Mouse (Mus musculus): ENCODE data around the gene Esr1. TPM values are rescaled to one million over a fixed set of nuclear protein-coding genes. Genes with fewer than 3 reads are reported as not detected.
"Not testable (repeated sequence)": the region's sequence is repeated elsewhere in the genome, so short reads cannot be mapped to it uniquely, and the experiment has no call there.

Gene Esr1
- polyA plus RNA-seq, 1 experiment from 2014 or later: 0.26 TPM

DNA sequence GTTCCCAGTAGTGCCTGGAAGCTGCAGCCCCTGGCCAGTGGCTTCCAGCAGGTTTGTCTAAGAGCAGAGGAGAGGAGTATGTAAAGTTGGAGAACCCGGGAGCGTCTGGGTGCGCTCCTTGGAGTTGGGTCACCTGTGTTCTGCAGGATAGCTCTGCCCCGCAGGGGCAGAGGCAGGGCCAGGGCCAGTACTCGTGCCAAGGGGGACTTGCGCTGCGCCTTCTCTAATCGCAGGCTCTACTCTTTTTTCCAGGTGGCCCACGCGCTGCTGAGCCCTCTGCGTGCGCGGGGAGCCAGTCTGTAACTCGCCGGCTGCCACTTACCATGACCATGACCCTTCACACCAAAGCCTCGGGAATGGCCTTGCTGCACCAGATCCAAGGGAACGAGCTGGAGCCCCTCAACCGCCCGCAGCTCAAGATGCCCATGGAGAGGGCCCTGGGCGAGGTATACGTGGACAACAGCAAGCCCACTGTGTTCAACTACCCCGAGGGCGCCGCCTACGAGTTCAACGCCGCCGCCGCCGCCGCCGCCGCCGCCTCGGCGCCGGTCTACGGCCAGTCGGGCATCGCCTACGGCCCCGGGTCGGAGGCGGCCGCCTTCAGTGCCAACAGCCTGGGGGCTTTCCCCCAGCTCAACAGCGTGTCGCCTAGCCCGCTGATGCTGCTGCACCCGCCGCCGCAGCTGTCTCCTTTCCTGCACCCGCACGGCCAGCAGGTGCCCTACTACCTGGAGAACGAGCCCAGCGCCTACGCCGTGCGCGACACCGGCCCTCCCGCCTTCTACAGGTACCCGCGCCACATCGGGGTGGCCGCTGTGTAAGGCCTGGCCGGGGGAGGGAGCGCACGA is 100.9 kb downstream of the Esr1 start:
- Histone ChIP-seq H3K36me3 (no peaks in the 10 kb centered on the region), H3K27ac (no peak overlapping the region), H3K4me1 (peaks cover 17% of the 10 kb centered on the region), H3K9ac (0 out of 2 replicates have a peak overlapping the region, but pooled peaks have one; percentile 29), H3K9me3 (no peaks in the 10 kb centered on the region), H3K27me3 (peaks cover 53% of the 10 kb centered on the region), H3K4me2 (peak overlapping the region; percentile 79), H3K4me3 (peak overlapping the region; percentile 40)
- WGBS: 1% methylated on average over 68 of the region's 68 CpGs
- peak; percentile 55; the same call in 1 of the 2 replicates for ATAC-seq (ENCODE audit: borderline replicate concordance, extremely low read depth, low FRiP score, low TSS enrichment)

DNA sequence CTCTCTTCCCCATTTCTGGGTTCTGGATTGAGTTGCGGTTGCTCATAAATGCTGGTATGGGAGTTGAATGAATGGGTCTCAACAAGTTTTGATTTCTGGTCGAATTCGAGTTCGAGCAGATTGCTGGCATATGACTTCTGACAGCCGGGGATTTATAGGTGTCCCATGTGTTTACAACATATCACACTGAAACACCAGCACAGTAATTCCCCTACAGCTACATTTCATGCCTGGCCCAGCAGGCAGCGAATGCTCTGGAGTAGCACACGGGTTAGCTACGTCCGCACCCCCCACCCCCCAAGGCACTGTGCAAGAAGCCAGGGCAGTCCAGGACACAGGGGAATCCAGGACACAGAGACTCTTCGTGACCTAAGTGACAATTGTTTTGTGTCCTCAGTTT is 102.0 kb downstream of the Esr1 start:
- no peaks in the 10 kb centered on the region for H3K9me3 ChIP-seq
- H3K36me3 ChIP-seq: no peaks in the 10 kb centered on the region
- no peak overlapping the region for H3K4me3 ChIP-seq
- H3K4me2 ChIP-seq: no peak overlapping the region
- peaks cover 17% of the 10 kb centered on the region for H3K4me1 ChIP-seq
- H3K9ac ChIP-seq: no peak overlapping the region
- 73% methylated on average over 10 of the region's 10 CpGs for WGBS
- no peak overlapping the region for H3K27ac ChIP-seq
- H3K27me3 ChIP-seq: peaks cover 51% of the 10 kb centered on the region
- ATAC-seq (ENCODE audit: borderline replicate concordance, extremely low read depth, low FRiP score, low TSS enrichment): no peak

DNA sequence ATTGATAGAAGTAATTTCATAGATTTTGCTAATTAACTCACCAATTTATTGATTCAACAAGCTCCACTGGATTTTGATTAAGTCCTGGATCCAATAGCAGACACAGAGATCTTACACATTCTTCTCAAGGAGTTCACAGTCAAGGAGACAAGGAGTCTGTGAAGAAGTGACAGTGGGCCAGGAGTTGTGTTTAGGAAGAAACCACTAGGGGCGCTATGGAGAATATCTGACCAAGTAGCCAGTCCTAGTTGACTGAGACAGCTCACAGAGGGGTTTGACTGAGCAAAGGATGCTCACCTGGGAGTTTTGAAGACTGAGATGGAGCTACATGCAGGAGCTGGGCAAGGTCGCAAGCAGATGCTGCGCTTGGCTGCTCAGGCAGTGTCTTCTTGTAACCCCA is 113.5 kb downstream of the Esr1 start:
- H3K9me3 ChIP-seq: no peaks in the 10 kb centered on the region
- no peaks in the 10 kb centered on the region for H3K36me3 ChIP-seq
- no peaks in the 10 kb centered on the region for H3K4me1 ChIP-seq
- no peak overlapping the region for H3K4me3 ChIP-seq
- ATAC-seq (ENCODE audit: borderline replicate concordance, extremely low read depth, low FRiP score, low TSS enrichment): no peak
- no peak overlapping the region for H3K9ac ChIP-seq
- H3K27ac ChIP-seq: no peak overlapping the region
- no peak overlapping the region for H3K4me2 ChIP-seq
- WGBS: 50% methylated on average over 3 of the region's 3 CpGs
- no peaks in the 10 kb centered on the region for H3K27me3 ChIP-seq

DNA sequence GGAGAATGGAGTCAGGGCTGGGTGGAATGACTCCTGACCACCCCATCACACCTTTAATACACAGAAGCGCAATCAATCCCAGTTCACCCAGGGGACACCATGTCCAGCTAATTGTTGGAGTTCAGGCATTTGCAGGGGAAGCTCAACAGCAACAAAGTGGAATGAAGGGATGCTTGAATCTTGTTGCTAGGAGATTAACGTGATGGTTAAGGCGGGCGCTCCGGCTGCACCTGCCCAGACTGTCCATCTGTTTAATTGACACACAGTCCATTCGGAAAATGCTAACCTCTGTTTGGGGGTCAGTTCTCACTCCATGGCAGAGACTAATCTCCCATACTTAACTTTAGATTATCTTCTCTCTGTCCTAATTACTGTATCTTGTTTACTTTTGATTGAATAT is 114.7 kb downstream of the Esr1 start:
- Histone ChIP-seq H3K9ac (no peak overlapping the region), H3K4me3 (no peak overlapping the region), H3K27me3 (no peaks in the 10 kb centered on the region), H3K36me3 (no peaks in the 10 kb centered on the region), H3K9me3 (no peaks in the 10 kb centered on the region), H3K27ac (no peak overlapping the region), H3K4me2 (no peak overlapping the region), H3K4me1 (no peaks in the 10 kb centered on the region)
- no peak for ATAC-seq (ENCODE audit: borderline replicate concordance, extremely low read depth, low FRiP score, low TSS enrichment)
- 74% methylated on average over 6 of the region's 6 CpGs for WGBS

DNA sequence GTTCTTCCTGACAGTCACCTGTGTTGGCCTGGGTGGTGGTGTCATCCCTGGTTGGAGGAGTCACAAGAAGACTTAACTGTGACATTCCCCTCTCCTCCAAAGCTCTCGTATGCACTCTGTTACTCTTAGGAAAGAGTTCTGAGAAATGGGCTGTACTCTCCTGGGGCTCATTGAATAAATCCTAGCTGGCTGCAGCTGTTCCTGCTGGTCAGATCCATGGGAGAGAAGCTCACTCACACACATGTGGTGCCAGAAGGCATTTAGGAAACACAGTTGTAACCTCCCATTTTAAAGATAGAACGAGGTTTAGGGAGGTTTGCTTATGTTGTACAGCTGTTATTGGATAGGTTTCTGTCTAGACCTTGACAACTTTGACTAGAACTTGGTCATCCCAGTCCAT is 120.9 kb downstream of the Esr1 start:
- Histone ChIP-seq H3K4me3 (no peak overlapping the region), H3K9me3 (no peaks in the 10 kb centered on the region), H3K27ac (no peak overlapping the region), H3K4me2 (no peak overlapping the region), H3K27me3 (no peaks in the 10 kb centered on the region), H3K9ac (no peak overlapping the region), H3K36me3 (no peaks in the 10 kb centered on the region), H3K4me1 (no peaks in the 10 kb centered on the region)
- no peak for ATAC-seq (ENCODE audit: borderline replicate concordance, extremely low read depth, low FRiP score, low TSS enrichment)
- WGBS: 45% methylated on average over 2 of the region's 2 CpGs

DNA sequence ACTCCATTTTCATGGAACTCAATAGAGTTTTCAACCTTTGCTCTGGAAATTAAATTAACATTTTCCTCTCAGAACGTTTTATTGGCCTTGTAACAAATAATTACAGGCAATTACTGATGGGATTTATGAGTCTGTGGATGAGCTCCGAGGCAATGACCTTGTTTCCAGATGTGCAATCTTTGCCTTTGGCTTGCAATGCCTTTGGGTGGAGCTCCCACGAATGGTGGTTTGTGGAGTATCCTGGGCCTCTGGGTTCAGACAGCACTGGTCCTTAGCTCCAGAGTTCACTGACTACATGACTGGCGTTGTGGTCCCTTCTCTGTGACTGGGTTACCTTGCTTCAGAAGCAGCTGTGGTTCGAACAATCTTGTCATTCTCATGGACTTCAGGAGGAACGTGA is 122.6 kb downstream of the Esr1 start:
- H3K4me2 ChIP-seq: no peak overlapping the region
- H3K4me3 ChIP-seq: no peak overlapping the region
- no peaks in the 10 kb centered on the region for H3K9me3 ChIP-seq
- no peak overlapping the region for H3K9ac ChIP-seq
- ATAC-seq (ENCODE audit: borderline replicate concordance, extremely low read depth, low FRiP score, low TSS enrichment): no peak
- no peaks in the 10 kb centered on the region for H3K36me3 ChIP-seq
- no peaks in the 10 kb centered on the region for H3K4me1 ChIP-seq
- no peaks in the 10 kb centered on the region for H3K27me3 ChIP-seq
- 69% methylated on average over 6 of the region's 6 CpGs for WGBS
- H3K27ac ChIP-seq: no peak overlapping the region

DNA sequence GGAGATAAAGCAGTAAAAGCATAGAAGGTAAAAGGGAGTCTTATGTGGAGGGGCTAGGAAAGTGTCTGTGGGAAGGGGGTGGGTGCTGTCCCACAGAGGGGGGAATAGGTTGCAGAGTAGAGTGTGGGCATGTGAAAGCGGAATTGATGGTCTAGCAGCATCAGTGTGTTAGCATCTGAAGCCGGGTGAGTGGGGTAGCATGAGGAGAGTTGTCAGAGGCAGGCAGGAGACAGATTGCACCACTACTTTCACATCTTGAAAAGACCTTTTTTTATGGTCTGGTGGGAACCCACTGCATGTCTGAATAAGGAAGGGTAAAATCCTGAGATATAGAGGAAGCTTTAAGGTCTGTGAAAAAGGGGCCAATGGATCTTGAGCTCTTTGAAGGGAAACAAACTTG is 123.5 kb downstream of the Esr1 start:
- no peaks in the 10 kb centered on the region for H3K27me3 ChIP-seq
- no peak overlapping the region for H3K4me2 ChIP-seq
- H3K4me1 ChIP-seq: no peaks in the 10 kb centered on the region
- no peak overlapping the region for H3K4me3 ChIP-seq
- no peaks in the 10 kb centered on the region for H3K9me3 ChIP-seq
- no peak overlapping the region for H3K9ac ChIP-seq
- no peak overlapping the region for H3K27ac ChIP-seq
- 88% methylated on average over 2 of the region's 2 CpGs for WGBS
- no peaks in the 10 kb centered on the region for H3K36me3 ChIP-seq
- ATAC-seq (ENCODE audit: borderline replicate concordance, extremely low read depth, low FRiP score, low TSS enrichment): no peak

DNA sequence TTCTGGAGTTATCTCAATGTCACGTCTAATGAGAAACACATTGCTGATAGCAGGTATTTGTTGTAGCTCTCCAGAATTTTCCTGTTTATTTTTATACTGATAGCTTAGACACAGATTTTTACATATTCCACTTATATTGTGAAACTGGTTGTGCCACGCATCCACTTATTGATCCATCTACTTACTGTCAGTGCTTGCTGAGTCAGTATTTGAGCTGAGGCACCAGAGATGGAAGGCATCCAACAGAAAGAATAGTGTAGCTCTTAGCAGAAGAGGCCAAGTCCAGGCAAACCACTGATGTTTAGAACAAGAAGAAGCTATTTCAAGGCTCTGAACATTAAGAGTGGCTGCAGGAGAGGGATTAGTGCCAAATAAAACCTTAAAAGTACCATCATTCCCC is 126.9 kb downstream of the Esr1 start:
- Histone ChIP-seq H3K4me2 (no peak overlapping the region), H3K27ac (no peak overlapping the region), H3K9me3 (no peaks in the 10 kb centered on the region), H3K27me3 (no peaks in the 10 kb centered on the region), H3K9ac (no peak overlapping the region), H3K4me3 (no peak overlapping the region), H3K36me3 (no peaks in the 10 kb centered on the region), H3K4me1 (no peaks in the 10 kb centered on the region)
- 74% methylated on average over 2 of the region's 2 CpGs for WGBS
- ATAC-seq (ENCODE audit: borderline replicate concordance, extremely low read depth, low FRiP score, low TSS enrichment): no peak

DNA sequence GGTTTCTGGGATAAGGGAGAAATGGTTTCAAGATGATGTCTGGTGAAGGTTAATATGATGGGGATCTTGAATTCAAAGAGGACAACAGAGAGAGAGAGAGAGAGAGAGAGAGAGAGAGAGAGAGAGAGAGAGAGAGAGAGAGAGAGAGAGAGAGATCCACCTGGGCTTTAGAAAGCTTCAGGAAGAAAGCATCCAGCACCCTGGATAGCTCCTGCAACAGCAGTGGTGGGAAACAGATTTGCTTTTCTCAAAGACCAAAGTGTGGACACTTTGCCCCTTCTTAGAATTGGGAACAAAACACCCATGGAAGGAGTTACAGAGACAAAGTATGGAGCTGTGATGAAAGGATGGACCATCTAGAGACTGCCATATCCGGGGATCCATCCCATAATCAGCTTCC is 139.7 kb downstream of the Esr1 start:
- not testable (repeated sequence) for H3K9ac ChIP-seq; H3K27me3 ChIP-seq; H3K27ac ChIP-seq; ATAC-seq (ENCODE audit: borderline replicate concordance, extremely low read depth, low FRiP score, low TSS enrichment); H3K4me1 ChIP-seq; H3K4me3 ChIP-seq; H3K36me3 ChIP-seq; H3K9me3 ChIP-seq; H3K4me2 ChIP-seq
- WGBS: 31% methylated on average over 1 of the region's 1 CpGs

DNA sequence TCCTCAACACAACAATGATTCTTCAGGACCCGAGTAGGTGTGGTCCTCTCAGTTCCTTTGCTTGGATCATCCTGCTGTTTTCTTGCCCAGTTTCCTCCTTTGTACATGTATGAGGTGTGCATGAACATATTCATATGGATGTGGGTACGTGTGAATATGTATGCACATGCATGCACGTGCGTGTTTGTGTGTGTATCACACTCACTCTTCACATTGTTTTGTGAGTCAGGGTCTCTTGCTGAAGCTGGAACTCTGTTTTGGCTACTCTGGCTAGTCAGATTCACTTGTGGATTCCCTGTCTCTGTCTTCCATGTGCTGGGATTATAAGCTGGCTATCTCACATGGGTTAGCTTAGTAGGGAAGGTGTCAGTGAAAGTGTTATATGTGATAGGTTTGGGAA is 141.6 kb downstream of the Esr1 start:
- no peaks in the 10 kb centered on the region for H3K4me1 ChIP-seq
- no peaks in the 10 kb centered on the region for H3K36me3 ChIP-seq
- no peak overlapping the region for H3K4me2 ChIP-seq
- no peak overlapping the region for H3K4me3 ChIP-seq
- no peaks in the 10 kb centered on the region for H3K9me3 ChIP-seq
- ATAC-seq (ENCODE audit: borderline replicate concordance, extremely low read depth, low FRiP score, low TSS enrichment): no peak
- 71% methylated on average over 4 of the region's 4 CpGs for WGBS
- no peaks in the 10 kb centered on the region for H3K27me3 ChIP-seq
- no peak overlapping the region for H3K9ac ChIP-seq
- no peak overlapping the region for H3K27ac ChIP-seq

DNA sequence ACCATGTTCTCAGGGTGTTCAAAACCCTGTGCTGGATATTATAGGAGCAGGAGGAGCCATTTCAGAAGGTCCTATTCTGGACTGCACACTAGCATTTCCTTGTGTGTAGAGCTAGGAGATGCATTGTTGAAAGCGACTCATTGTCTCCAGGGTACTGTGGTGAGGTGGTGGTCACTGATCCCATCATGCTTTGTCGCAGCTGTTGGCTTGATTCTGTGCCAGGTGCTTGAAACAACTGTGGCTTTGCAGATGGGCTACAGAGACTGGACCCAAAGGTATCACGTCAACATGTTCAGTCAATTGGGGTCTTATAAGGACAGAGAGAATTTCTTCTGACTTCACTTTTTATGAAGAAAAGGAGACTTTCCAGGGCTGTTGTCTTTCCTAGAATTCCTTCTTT is 164.1 kb downstream of the Esr1 start:
- Histone ChIP-seq H3K36me3 (no peaks in the 10 kb centered on the region), H3K4me1 (no peaks in the 10 kb centered on the region), H3K4me3 (no peak overlapping the region), H3K4me2 (no peak overlapping the region), H3K27me3 (no peaks in the 10 kb centered on the region), H3K9me3 (no peaks in the 10 kb centered on the region), H3K27ac (no peak overlapping the region), H3K9ac (no peak overlapping the region)
- ATAC-seq (ENCODE audit: borderline replicate concordance, extremely low read depth, low FRiP score, low TSS enrichment): no peak
- WGBS: 82% methylated on average over 3 of the region's 3 CpGs

DNA sequence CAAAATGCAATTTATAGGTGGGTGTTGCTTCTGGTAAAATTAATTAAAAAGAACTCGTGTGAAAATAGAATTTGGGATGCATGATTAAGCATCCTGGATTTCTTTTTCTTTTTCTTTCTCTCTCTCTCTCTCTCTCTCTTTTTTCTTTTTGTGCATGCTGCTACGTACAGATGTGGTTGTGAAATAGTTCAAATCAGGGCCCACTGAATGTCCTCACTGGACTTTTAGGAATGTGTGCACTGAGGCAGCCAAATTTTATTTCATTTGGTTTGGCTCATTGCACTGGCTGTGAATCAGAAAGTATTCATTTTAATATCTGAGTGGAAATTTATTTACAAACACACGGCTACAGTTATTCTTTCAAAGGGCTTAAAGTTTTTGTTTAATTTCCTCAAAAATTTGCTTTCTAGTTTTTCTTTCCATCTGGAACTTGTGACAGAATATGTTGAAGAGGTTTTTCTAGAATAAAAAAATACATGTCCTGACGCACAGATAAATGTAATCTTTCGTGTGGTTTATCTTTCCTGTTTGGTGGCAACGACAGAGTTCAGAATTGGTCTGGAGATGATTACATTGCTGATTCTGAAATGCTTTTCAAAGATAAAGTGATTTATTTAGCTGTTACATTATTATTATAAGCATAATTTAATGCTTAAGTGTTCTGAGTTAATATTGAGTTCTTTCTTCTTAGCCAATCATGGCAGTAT is 164.8 kb downstream of the Esr1 start:
- no peaks in the 10 kb centered on the region for H3K4me1 ChIP-seq
- no peak overlapping the region for H3K9ac ChIP-seq
- H3K36me3 ChIP-seq: no peaks in the 10 kb centered on the region
- H3K9me3 ChIP-seq: no peaks in the 10 kb centered on the region
- H3K4me2 ChIP-seq: no peak overlapping the region
- H3K27me3 ChIP-seq: no peaks in the 10 kb centered on the region
- ATAC-seq (ENCODE audit: borderline replicate concordance, extremely low read depth, low FRiP score, low TSS enrichment): no peak
- WGBS: 46% methylated on average over 6 of the region's 6 CpGs
- H3K4me3 ChIP-seq: no peak overlapping the region
- H3K27ac ChIP-seq: no peak overlapping the region

All from lung, embryonic 15.5 days (tissue).